Mouse (Mus musculus): ENCODE data around the gene Vasp. TPM values are rescaled to one million over a fixed set of nuclear protein-coding genes. Genes with fewer than 3 reads are reported as not detected.
A peak's percentile ranks its signal among the peaks of the same experiment; 100 is the strongest.

The Vasp gene
- polyA plus RNA-seq, 2 experiments from 2014 or later: 52.3 to 109 TPM

DNA sequence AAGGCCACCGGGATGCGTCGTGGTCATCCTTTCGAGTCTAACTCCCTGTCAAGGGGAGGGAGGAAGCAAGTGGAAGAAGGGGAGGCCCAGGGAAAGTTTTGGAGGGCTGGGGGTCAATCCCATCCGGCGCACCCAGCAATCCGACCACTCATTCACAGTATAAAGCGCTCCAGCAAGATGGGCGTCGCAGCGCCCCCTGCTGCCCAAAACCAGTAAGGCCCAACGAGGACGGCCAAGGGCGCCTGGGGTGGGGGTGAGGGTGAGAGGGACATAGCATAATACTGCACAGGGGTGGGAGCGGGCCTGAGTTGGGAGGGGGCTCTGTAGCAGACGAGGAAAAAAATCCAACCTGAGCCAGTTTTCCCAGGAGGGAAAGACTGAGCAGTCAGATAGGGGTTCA is 32.2 kb upstream of the Vasp start:
- peak; percentile 28 for ATAC-seq

DNA sequence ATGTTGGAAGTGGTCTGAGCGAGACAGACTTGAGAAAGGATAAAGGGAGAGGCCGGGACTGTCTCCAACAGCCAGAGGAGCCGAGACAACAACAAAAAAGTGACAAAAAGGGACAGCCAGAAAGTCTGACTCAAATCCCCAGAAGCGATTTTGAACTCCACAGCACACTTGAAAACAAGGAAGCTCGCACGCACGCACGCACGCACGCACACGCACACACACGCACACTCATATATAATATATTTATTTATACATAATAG is 31.4 kb upstream of the Vasp start:
- ATAC-seq: no peak

DNA sequence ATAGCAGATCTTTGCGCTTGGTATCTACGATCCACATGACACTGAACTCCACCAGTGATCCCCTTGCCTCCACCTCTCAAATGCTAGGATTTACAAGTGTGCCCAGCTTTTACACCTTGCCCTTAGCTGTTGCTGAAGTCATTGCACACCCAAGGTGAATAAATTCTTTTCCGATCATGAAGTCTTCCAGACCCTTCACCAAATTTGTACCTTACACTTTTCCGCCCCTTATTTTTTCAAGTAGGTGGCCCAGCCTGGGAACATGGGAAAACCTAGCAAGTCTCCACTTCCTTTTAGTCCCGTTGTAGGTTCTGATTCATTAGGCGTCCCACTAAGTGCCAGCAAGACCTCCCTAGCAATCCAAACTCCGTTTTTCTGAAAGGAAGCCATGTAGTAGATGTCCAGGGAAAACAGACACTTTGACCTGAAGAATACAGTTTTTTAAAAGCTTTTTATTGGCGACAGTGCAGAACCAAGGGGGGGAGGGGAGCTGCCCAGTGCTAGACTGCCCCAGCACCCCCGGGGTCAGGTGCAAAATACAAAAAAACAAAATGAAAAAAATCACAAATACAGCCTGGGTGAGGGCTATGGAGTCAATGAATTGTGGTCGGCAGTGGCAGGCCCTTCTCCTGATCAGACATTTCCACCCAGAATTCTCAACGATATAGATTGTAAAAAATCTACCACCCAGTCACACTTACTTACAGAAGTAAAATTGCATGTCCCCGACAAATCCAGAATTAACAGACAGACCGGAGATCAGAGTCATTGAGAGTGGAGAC is 30.8 kb upstream of the Vasp start:
- no peak for ATAC-seq

DNA sequence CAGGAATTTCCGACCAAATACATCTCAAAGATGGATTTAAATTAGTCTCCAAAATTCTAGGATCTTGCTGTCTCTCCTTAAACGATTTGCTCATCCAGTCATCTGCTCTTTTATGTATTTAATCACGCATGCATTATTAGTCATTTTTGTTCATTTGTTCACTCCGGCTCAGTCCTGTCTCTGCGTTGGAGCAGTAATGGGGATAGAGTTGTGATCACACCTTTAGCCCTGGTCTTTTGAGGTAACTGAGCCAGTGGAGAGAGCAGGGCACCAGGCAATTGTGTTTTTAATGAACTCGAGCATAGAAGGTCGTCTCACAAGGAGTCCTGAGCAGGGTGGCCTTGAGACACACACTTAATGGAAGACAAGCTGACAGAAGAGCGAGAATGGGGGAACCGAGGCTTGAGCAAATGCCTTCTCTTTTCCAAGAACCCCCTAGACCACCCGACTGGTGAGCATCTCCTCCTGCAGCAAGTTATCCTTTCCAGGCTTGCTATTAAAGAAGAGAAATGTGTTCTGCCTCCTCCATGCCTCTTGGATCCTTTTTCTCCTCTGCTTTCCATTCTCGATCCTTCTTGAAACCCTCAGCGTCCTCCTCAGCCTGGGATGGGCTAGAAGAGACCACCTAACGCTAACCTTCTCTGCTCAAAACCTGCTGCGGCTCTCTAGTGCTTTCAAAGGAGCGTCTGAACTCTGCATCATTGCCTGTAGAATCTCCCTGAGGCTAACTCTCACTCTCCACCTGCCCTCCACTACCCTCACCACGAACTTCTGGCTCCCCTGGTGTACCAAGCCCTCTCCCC is 30.0 kb upstream of the Vasp start:
- no peak for ATAC-seq

DNA sequence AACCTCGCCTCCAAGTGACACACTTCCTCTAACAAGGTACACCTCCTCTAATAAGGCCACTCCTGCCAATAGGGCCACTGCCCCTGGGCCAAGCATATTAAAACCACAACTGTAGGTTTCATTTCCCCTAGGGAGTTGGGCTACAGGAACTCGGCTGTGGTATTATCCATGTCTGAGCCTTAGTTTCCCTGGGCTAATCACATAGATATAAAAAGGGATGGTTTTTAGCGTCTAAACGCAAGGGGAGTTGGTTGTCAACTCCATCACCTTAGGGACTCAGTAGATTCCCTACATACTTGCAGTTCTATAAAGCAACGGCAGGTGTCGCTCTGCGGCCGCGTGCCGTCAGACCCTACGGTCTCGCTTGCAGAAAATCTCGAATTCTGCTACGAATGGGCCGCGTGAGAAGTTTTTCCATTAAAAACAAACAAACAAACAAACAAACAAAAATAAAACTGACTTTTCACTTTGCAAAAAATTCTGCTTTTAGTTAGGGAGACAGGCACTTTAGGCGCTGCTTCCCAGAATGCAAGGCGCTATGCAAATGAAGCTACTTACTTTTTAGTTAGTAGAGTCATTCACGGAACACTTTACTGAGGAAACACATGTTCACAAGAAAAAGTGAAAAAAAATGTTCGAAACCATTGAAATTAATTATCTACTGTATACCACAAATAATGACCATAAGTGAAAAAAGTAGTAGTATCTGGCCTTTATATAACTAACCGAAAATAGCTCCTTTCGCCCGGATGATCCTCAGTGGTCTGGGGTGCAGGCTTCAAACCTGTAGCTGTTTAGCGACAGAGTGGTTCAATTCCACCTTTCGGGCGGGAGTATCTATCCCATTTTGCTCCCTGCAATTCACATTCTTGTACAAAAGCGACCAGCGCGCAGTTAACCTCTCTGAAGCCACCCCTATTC is 29.1 kb upstream of the Vasp start:
- peak; percentile 69 for ATAC-seq

DNA sequence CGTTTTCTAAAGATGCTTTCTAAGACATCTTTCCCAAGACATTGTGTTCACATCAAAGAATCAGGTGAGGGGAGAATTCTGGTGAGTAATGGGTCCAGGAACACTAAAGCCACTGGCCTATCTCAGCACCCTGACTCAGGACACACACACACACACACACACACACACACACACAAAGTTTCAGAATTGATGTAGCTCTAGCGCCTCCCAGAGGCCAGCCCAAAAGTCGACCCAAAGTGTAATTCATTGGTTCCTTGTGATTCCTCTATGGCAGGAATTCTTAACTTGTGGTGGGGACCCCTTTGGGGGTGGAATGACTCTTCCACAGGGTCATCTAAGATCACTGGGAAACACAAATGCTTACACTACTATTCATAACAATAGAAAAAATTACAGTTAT is 27.6 kb upstream of the Vasp start:
- no peak for ATAC-seq

DNA sequence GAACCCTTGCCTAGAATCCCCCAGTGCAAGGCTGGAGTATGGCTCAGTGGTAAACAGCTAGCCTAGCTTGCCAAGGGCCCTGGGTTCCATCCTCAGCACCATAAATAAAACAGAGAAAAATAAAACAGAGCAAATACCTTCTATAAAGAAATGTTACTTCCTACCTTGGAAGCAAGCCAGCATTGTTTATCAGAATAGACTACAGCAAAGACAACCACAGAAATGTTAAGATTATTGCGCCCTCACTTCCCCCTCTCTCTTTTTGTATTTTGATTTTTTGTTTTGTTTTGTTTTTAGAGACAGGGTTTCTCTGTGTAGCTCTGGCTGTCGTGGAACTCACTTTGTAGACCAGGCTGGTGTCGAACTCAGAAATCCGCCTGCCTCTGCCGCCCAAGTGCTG is 26.2 kb upstream of the Vasp start:
- no peak for ATAC-seq

DNA sequence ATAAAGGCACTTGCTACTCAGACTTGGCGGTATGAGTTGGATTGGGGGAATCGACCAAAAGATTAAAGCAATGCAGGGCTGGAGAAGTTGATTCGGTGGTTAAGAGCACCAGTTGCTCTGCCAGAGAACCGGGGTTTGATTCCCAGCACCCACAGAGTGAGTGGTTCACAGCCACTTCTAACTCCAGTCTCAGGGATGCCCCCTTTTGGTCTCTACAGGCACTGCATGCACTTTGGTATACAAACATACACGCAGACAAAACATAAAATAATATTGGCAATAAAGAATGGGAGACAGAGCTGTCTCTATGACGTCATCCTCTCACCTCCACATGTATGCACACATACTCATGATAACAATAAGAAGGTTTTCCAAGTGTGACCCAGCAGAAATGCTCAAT is 25.4 kb upstream of the Vasp start:
- ATAC-seq: no peak

DNA sequence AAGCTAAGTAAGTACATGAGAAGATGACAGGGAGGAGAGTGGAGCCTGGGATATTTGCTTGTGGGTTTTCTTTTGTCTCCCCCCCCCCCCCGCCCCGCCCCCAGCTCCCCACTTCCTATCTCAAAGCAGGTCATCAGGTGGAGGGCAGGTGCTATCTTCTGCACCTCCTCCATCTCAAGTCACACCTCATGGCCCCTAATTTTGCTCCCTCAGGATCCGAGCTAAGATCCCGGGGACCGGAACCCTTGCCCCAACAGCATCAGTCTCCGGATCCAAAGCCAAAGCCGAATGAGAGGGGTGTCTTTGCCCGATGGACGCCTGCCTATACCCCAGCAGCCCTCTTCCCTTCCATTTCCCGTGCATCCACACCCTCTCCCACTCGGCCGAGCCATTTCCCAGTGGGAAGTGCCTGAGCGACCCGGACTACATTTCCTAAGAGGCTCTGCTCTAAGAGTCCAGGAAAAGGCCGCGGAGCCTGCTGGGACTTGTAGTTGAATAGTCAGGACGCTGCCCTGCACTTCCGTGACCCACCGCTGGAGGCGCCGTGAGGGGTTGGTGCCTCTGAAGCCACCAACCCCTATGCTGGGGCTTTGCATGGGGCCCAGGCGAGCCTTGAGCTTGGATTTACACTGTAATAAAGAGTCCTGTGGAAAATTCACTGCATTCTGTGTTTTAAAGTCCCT is 24.0 kb upstream of the Vasp start:
- ATAC-seq: peak; percentile 80

DNA sequence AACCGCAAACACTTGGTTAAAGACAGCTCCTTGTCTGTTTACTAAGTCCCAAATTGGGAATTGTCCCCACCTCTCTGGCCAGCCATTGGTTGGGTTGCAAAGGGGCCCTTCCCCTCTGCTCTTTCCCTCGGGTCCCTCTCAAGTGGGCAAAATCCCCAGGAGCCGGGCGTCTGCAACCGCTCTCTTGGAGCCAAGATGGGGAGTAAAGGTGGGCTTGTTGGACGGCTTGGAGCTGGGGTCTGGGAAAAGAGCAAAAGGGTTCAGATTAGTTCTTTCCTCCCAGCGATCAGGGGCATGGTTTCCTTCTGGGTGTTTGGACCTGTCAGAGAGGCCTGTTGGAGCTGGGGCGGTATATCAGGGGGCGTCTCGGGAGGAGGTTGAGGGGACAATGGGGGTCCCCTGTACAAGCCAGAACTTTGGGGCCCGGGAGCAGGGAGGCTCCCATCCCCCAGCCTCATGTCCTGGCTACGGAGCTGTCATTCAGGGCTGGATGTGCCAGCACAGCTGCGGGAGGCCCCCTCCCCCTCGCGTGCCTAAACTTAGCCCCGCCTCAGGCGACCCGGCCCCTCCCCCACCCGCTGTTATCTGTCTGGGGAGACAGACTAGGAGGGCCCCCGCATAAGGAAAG is 19.5 kb upstream of the Vasp start:
- no peak for ATAC-seq

DNA sequence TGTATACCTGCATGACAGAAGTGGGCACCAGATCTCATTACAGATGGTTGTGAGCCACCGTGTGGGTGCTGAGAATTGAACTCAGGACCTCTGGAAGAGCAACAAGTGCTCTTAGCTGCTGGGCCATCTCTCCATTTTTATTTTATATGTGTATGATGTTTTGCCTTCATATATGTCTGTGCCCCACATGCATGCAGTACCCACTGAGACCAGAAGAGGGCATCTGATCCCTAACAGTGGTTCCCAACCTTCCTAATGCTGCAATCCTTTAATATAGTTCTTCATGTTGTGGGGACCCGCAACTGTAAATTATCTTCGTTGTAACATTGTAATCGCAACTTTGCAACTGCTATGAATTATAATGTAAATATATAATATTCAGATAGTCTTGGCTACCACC is 13.1 kb upstream of the Vasp start:
- ATAC-seq: no peak

DNA sequence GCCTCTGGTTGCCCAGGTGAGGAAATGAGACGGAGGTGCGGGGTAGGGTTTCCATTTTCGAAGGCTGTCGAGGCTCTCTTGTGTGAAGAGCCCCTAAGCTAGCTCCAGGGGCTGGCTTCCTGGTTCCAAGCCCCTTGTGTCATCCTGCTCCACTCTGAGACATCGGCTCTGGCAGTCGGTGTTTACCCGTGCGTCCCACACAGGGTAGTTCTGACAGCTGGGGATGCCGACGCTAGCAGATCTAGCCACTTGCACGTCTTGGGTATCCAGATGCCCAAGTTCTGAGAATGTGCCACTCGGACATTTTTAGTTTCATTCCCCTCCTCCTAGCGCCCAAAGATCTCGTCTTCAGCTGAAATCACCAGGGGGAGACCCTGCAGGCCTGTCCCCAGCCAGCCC is 11.8 kb upstream of the Vasp start:
- ATAC-seq: no peak

DNA sequence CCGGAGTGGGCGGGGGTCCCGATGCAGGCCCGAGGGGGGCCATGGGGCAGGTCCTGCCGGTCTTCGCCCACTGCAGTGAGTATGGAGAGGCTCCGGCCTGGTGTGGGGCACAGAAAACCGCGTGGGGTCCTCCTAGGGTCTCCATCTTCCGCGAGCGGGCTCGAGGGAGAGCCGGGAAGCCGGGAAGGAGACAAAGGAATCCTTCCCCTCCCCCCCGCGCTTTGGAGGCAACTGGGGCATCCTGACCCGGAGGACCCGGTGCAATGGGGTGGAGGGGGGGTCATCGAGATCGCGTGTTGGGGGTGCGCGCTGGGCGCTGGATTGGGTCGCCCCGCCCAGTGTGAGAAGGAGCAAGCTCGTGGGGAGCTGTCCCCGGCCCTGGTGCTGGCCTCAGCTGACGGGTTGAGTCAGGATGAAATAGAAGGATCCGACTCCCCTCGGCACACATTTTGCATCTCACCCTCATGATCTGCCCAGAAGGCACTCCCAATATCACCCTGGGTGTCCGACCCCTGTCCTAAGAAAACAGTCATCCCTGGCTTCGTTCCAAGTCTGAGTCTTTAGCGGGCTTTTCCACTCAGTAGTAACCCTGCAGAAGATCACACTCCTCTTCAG is 11.3 kb upstream of the Vasp start:
- ATAC-seq: peak; percentile 38

DNA sequence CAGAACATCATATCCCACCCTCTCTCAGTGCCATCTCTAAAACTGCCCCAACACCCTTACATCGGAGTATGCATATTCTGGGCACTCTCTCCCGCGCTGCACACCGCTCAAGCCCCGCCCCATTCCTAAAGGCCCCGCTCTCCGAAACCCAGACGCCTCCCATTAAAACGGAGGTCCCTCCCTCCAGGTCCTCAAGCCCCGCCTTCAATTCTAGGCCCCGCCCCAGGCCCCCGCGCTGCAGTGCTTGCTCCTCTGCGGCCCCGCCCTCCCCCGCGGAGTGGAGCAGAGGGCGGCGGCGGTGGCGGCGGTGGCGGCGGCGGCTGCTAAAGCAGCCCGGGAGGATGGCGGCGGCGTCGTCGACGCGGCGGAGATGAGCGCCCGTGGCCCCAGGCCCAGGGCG is 10.8 kb upstream of the Vasp start, which contains the start of gene Rtn2:
Rtn2 (plus strand) TSS at position 240 of the 400 bp plus-strand sequence.
- ATAC-seq: peak; percentile 65

DNA sequence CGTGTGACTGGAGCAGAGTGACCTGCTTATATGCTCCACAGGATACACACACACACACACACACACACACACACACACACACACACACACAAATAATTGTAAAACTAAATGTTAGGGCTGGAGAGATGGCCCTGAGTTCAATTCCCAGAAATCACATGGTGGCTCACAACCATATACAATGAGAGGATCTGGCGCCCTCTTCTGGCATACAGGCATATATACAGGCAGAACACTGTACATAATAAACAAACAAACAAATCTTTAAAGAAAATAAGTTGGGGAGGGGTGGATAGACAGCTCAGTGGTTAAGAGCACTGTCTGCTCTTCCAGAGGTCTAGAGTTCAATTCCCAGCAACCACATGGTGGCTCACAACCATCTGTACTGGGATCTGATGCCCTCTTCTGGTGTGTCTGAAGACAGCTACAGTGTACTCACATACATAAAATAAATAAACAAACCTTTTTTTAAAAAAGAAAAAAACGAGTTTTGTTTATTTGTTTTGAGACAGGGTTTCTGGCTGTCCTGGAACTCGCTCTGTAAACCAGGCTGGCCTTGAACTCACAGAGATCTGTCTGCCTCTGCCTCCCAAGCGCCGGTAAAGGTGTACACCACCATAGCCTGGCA is 10.2 kb upstream of the Vasp start:
- ATAC-seq: peak; percentile 55

DNA sequence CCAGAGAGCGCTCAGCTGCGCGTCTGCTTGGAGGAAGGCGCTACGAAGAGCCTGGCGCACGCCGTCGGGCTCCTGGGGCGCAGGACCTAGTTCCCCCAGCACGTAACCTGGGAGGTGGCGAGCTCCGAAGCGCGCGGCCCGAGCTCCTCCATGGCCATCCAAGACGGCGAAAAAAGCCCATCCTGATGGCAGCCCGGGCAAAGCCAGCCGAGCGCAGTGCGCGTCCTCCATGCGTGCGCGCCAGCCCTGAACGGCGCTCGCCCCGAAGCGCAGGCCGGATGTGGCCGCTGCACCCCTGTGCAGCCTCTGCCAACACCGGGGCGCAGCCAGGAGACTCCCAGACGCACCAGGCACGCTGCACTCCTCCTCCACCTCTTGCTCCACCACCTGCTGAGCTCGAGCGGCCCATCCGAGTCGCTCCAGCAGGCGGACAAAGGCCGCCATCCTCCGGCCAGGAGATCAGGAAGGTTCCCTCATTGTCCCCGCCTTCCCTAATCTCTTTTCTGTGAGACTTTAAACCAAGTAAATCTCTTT is 8.0 kb upstream of the Vasp start, which contains the start of gene Ppm1n:
Ppm1n (minus strand) TSS at position 484 of the 534 bp plus-strand sequence.
- peak; percentile 64 for ATAC-seq

DNA sequence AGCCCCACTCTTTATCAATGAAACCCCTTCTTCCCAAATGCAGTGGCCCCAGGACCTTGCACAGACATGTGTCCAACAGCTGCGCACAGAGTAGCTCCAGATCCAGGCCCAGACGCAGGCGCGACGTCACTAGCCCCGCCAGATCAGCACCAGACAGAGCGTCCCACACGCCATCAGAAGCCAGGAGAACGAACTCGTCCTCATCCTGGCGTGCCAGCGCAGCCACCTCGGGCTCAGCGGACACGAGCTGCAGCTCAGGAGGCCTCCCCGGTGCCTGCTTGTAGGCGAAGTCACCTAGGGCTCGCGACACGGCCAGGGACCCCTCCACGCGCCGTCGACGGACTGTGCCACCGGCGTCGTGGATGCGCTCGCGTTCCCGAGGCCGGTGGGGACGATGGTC is 7.4 kb upstream of the Vasp start:
- ATAC-seq: no peak

DNA sequence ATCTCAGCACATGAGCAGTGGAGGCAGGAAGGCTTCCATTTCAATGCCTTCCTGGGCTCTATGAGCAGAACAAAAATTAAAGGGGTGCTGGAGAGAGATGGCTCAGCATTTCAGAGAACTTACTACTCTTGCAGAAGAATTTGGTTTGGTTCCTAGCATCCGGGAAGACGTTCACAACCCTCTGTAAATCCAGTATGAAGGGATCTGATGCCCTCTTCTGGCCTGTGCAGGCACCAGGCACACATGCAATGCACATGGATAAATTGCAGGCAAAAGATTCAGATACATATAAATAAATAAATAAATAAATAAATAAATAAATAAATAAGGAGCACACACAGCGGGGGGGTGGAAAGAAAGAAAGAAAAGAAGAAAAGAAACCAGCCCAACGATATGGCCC is 4.6 kb upstream of the Vasp start:
- no peak for ATAC-seq

DNA sequence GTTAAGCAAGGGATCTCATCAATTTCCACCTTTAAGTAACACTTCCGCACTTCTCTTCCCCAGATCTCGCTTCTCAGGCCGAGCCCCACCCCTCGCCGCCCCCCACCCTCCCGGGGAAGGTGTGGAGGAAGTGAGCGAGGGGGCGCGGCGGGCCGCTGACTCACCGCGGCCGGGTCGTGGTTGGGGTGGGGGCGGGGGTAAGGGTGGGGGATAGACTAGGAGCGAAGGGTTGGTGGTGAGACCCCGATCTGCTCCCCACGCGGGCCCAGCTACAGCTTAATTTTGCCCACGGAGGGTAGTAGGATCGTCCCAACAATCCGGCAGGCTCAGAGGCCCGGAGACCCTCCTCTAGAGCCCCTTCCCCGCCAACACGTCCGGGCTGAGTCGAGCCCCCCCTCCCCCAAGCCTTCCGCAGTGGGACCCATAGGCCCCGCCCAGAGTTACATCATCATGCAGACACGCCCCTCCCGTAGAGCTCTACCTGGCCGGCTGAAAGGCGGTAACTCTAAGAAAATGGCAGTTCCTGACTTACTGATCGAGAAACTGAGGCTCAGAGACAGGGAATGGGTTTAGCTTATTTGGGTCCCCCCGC is 652 bp upstream of the Vasp start:
- ATAC-seq: peak; percentile 72

DNA sequence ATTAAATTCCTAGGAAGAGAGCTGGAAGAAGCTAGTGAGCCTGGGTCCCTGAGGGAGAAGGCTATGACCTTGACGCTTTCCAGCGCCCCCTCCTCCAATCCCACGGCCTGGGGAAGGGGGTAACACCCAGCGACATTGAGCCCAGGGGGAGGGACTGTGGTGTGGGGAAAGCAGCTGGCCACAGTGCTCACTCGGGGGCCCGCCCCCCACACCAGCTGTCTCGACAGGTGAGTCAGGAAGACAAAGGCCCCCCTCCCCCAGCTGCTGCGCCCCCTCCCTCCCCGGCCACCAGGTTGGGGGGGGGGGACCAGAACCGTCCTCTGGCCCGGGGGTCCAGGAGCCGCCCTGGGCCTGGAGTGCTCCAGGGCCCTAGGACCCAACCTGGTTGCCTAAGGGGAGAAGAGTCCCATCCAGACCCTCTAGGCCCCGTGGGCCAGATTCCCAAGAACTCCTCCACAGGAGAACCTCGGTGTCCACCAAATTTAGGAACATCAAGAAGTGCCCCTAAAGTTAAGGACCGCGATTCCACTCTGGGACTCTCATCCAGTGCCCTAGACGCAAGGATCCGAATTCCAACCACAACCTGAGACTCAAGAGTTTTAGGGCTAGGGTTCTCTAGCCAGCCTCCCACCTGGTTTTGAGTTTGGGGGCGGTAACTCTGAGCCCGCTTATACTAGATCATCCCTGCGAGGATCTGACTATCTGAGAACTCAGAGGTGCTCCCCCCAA is 944 bp downstream of the Vasp start:
- ATAC-seq: no peak
